Mouse (Mus musculus): ENCODE measurements at regions not wholly inside any gene's neighbourhood (a gene's known extent, or its start where the extent isn't known, plus 50 kb on each side); places are given as distances from the start of the nearest gene placed in this dataset.
A peak's percentile ranks its signal among the peaks of the same experiment; 100 is the strongest.

DNA sequence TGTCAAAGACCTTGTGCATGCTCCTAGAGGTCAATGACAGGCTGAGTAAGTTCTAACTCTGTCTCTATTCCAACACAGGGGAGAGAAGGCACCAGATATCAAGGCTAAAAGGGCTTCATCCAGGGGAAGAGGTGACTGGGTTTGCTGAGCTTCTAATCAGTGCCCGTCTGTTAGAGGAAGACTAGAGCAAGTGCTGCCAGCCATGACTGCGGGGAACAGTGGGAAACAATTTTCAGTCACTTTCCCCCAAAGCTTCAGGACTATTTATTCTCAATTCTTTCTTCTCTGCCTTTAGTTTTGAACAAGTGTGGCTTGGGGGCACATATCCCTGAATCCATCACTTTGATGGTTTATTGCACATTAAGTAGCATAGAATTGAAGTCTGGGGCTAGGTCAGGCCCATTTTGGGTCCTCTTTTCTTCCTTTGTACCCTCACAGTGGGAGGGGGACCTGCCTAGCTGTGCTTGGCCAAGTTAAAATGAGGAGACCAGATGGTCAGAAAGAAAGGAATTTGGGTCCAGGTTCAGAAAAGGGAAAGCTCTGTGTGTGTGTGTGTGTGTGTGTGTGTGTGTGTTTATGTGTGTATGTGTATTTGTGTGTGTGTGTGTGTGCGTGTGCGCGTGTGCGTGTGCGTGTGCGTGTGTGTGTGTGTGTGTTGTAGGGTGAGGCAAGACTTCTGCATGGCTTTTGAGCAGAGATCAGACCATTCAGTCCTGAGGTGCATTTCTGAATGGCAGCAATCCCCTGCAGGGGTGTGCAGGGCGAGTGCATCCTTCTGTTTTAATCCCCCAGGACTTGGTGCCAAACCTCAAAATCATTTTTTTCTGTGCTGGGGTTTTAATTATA is 337.2 kb downstream of the 1500009L16Rik start:
- no peak for ATAC-seq
- 91% methylated on average over 9 of the region's 9 CpGs for WGBS
- H3K27me3 ChIP-seq (replicated peaks) = no peaks in the 10 kb centered on the region
- no peak overlapping the region for H3K9ac ChIP-seq
- no peaks in the 10 kb centered on the region for H3K9me3 ChIP-seq
- H3K36me3 ChIP-seq = no peaks in the 10 kb centered on the region
- peaks cover 13% of the 10 kb centered on the region for H3K4me1 ChIP-seq (replicated peaks)
- H3K4me3 ChIP-seq (replicated peaks) = no peak overlapping the region
- no peak overlapping the region for H3K27ac ChIP-seq
- no peak overlapping the region for H3K4me2 ChIP-seq (replicated peaks)

DNA sequence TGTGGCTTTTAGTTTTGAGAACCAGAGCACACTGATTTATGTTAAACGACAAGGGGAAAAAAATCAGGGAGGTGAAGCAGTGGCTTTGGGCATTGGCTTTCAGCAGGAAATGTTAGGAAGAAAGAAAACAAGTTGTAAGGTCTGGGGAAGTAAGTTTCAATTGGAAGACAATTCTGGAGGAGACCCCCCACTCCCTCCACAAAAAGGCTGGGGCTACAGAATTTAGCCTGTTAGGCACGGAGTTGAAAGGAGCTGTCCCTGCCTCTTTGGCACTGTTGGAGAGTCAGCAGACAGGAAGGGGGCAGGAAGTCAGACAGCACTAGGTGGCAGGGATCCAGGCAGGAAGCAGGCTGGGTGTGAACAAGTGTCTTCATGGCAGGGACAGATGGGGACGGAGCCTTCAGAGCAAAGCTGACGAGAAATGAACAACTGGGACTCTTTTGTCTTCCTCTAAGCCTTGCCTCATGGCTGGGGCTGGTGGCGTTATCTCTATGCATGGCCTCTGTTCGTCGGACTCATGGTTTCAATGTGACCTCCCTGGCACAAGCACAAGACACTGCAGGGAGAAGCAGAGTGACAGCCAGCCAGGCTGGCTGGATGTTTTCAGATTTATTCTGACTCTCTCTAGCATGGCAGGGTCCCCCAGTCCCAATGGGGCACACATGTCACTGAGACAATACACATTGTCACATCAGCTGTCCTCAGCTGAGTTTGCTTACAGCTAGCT is 338.0 kb downstream of the 1500009L16Rik start:
- Histone ChIP-seq H3K4me3 (replicated peaks) (no peak overlapping the region), H3K27ac (no peak overlapping the region), H3K27me3 (replicated peaks) (no peaks in the 10 kb centered on the region), H3K4me2 (replicated peaks) (no peak overlapping the region; the same call in 1 of the 2 replicates), H3K9me3 (no peaks in the 10 kb centered on the region), H3K9ac (0 out of 2 replicates have a peak overlapping the region, but pooled peaks have one; percentile 12), H3K36me3 (no peaks in the 10 kb centered on the region), H3K4me1 (replicated peaks) (peaks cover 13% of the 10 kb centered on the region)
- 27% methylated on average over 7 of the region's 7 CpGs for WGBS
- no peak for ATAC-seq

DNA sequence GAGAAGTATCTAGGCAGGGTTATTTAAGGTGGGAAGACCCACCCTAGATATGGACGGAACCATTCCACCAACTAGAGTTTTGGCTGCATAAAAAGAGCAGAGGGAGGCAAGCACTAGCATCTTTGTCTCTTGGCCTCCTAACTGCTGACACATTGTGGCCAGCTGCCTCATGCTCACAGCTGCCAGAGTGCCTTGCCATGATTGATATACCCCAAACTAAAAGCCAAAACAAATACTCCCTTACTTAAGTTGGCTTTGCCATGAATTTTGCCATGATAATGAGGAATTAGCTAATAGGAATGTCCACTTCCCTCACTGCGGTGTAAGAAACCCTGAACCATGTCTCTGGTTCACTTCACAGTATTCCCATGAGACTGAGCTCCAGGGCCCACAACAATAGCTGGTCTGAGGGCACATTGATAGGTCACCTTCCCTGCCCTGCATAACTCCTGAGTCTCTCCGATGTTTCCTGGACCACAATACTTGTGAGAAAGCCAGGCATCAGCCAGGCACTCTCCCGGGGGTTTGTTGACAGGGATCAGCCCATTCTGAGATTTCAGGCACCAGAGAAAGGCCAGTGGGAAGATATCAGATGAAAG is 344.5 kb downstream of the 1500009L16Rik start:
- Histone ChIP-seq H3K4me1 (replicated peaks) (no peaks in the 10 kb centered on the region), H3K9me3 (no peaks in the 10 kb centered on the region), H3K9ac (no peak overlapping the region), H3K36me3 (no peaks in the 10 kb centered on the region), H3K4me2 (replicated peaks) (no peak overlapping the region), H3K27me3 (replicated peaks) (no peaks in the 10 kb centered on the region), H3K27ac (no peak overlapping the region), H3K4me3 (replicated peaks) (no peak overlapping the region)
- 67% methylated on average over 4 of the region's 4 CpGs for WGBS
- no peak for ATAC-seq

GRCm38 (mm10) chr10:84069806-84070205 is 347.1 kb downstream of the 1500009L16Rik start:
- H3K27me3 ChIP-seq (replicated peaks) = no peaks in the 10 kb centered on the region
- H3K9ac ChIP-seq = no peak overlapping the region
- H3K36me3 ChIP-seq = no peaks in the 10 kb centered on the region
- no peaks in the 10 kb centered on the region for H3K4me1 ChIP-seq (replicated peaks)
- no peak for ATAC-seq
- 74% methylated on average over 9 of the region's 9 CpGs for WGBS
- no peaks in the 10 kb centered on the region for H3K9me3 ChIP-seq
- H3K4me3 ChIP-seq (replicated peaks) = no peak overlapping the region
- no peak overlapping the region for H3K4me2 ChIP-seq (replicated peaks)
- H3K27ac ChIP-seq = no peak overlapping the region

GRCm38 (mm10) chr10:84072866-84073483 is 350.3 kb downstream of the 1500009L16Rik start:
- no peak overlapping the region for H3K27ac ChIP-seq
- no peak overlapping the region for H3K9ac ChIP-seq
- no peaks in the 10 kb centered on the region for H3K4me1 ChIP-seq (replicated peaks)
- ATAC-seq = no peak
- H3K9me3 ChIP-seq = no peaks in the 10 kb centered on the region
- H3K4me2 ChIP-seq (replicated peaks) = no peak overlapping the region
- no peaks in the 10 kb centered on the region for H3K27me3 ChIP-seq (replicated peaks)
- H3K4me3 ChIP-seq (replicated peaks) = no peak overlapping the region
- 74% methylated on average over 12 of the region's 12 CpGs for WGBS
- no peaks in the 10 kb centered on the region for H3K36me3 ChIP-seq

- Histone ChIP-seq H3K9me3 (no peaks in the 10 kb centered on the region), H3K4me2 (replicated peaks) (no peak overlapping the region), H3K9ac (no peak overlapping the region), H3K4me3 (replicated peaks) (no peak overlapping the region), H3K36me3 (no peaks in the 10 kb centered on the region), H3K4me1 (replicated peaks) (no peaks in the 10 kb centered on the region), H3K27me3 (replicated peaks) (no peaks in the 10 kb centered on the region), H3K27ac (no peak overlapping the region)
- no peak for ATAC-seq
- 55% methylated on average over 4 of the region's 4 CpGs for WGBS
Measured at GRCm38 (mm10) chr10:84075581-84075980, 352.9 kb downstream of the 1500009L16Rik start.

GRCm38 (mm10) chr10:84080236-84080635 is 357.6 kb downstream of the 1500009L16Rik start:
- no peak overlapping the region for H3K27ac ChIP-seq
- H3K4me2 ChIP-seq (replicated peaks) = no peak overlapping the region
- no peak overlapping the region for H3K9ac ChIP-seq
- no peaks in the 10 kb centered on the region for H3K36me3 ChIP-seq
- no peak for ATAC-seq
- 82% methylated on average over 6 of the region's 6 CpGs for WGBS
- H3K4me3 ChIP-seq (replicated peaks) = no peak overlapping the region
- no peaks in the 10 kb centered on the region for H3K4me1 ChIP-seq (replicated peaks)
- no peaks in the 10 kb centered on the region for H3K9me3 ChIP-seq
- H3K27me3 ChIP-seq (replicated peaks) = no peaks in the 10 kb centered on the region

GRCm38 (mm10) chr10:84081673-84082072 is 358.7 kb downstream of the Nuak1 start:
- Histone ChIP-seq H3K4me2 (replicated peaks) (no peak overlapping the region), H3K9ac (no peak overlapping the region), H3K36me3 (no peaks in the 10 kb centered on the region), H3K27ac (no peak overlapping the region), H3K4me1 (replicated peaks) (no peaks in the 10 kb centered on the region), H3K9me3 (no peaks in the 10 kb centered on the region), H3K4me3 (replicated peaks) (no peak overlapping the region), H3K27me3 (replicated peaks) (no peaks in the 10 kb centered on the region)
- no peak for ATAC-seq
- whole genome bisulfite sequencing = 38% methylated on average over 6 of the region's 6 CpGs

GRCm38 (mm10) chr10:84087528-84087927 is 352.9 kb downstream of the Nuak1 start:
- ATAC-seq = no peak
- H3K27ac ChIP-seq = no peak overlapping the region

DNA sequence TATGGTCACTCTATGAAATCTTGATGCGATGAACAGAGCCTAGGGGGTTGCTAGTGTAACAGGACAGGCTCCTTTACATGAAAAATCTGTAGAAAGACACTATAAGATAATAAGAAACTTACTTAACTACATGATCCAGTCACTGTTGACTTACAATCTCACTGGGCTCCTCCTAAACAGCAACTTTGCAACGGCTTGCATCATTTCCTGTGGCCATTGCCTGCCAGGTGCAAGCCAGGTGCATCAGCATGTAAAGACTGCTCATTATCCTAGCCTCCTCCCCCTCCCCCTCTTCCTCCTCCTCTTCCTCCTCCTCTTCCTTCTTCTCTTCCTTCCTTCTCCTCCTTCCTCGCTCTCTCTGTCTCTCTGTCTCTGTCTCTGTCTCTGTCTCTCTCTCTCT is 352.5 kb downstream of the Nuak1 start:
- no peaks in the 10 kb centered on the region for H3K4me1 ChIP-seq (replicated peaks)
- H3K4me2 ChIP-seq (replicated peaks) = no peak overlapping the region
- H3K9me3 ChIP-seq = no peaks in the 10 kb centered on the region
- H3K27ac ChIP-seq = no peak overlapping the region
- H3K36me3 ChIP-seq = no peaks in the 10 kb centered on the region
- H3K27me3 ChIP-seq (replicated peaks) = no peaks in the 10 kb centered on the region
- WGBS = 80% methylated on average over 3 of the region's 3 CpGs
- no peak overlapping the region for H3K4me3 ChIP-seq (replicated peaks)
- no peak for ATAC-seq
- H3K9ac ChIP-seq = no peak overlapping the region

More at GRCm38 (mm10) chr10:84087528-84087927, 352.9 kb downstream of the Nuak1 start:
- WGBS = 74% methylated on average over 5 of the region's 5 CpGs
- no peak overlapping the region for H3K4me2 ChIP-seq (replicated peaks)
- no peaks in the 10 kb centered on the region for H3K36me3 ChIP-seq
- H3K9ac ChIP-seq = no peak overlapping the region
- H3K9me3 ChIP-seq = no peaks in the 10 kb centered on the region
- H3K27me3 ChIP-seq (replicated peaks) = no peaks in the 10 kb centered on the region
- no peaks in the 10 kb centered on the region for H3K4me1 ChIP-seq (replicated peaks)
- no peak overlapping the region for H3K4me3 ChIP-seq (replicated peaks)

DNA sequence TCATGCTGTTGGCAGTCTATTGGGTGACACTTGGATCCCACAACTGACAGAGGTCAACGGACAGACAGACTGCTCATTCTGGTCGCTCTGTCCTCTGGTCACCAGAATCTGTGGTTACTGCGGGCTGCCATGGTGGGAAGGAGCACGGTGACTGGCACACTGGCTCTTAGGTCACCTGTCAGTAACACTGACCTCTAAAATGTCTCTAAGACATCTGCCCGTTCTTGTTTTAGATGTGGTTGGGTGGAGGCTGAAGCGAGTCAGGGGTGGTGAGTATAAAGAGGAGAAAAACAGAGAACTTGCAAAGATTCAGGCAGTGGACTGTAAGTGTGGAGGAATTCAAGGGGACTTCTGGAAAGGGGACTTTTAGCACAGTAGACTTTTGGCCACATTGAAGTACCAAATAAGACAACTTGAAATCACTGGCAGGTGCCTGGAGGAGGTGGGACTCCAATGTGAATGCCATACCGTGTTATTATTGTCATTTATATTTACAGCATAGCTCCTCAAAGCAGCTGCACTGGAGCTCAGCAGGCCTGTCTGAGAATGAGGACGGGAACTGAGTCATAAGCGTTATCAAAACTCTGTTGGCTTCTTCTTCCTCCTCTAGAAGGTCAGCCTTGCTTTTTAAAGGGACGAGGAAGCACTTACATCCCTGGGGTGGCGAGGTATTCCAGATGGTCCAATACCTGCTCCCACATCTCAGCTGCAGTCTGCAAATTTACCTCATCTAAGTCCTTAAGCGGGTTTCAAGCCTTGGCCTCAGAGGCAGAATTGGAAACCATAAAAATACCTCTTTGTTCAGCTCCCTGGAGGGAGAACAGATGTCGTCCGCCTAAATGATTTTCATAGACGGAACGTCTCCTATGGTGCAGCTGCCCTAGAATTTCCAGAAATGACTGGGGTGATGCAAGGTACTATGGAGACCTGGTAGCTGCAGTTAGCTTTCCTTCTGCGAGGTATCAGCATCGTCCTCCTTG is 351.3 kb downstream of the Nuak1 start:
- Histone ChIP-seq H3K4me1 (replicated peaks) (no peaks in the 10 kb centered on the region), H3K27me3 (replicated peaks) (no peaks in the 10 kb centered on the region), H3K4me2 (replicated peaks) (no peak overlapping the region), H3K4me3 (replicated peaks) (no peak overlapping the region), H3K9me3 (no peaks in the 10 kb centered on the region), H3K36me3 (no peaks in the 10 kb centered on the region), H3K9ac (no peak overlapping the region), H3K27ac (no peak overlapping the region)
- no peak for ATAC-seq
- 81% methylated on average over 18 of the region's 18 CpGs for WGBS
